Mouse (Mus musculus): ENCODE results near the gene Ssu72. TPM values are rescaled to one million over a fixed set of nuclear protein-coding genes. Genes with fewer than 3 reads are reported as not detected.
"Not testable (repeated sequence)": the region's sequence is repeated elsewhere in the genome, so short reads cannot be mapped to it uniquely, and the experiment has no call there.

Ssu72 gene
- polyA plus RNA-seq, 1 experiment = 140 TPM

GRCm38 (mm10) chr4:155669598-155670075, 35.0 kb upstream of the Ssu72 start:
- 0 out of 2 replicates have a peak, but pooled peaks cover 2% of the 10 kb centered on the region for H3K36me3 ChIP-seq (ENCODE audit: control insufficient read depth, insufficient read depth, low read length)
- WGBS = 2% methylated on average over 8 of the region's 8 CpGs
- H3K27me3 ChIP-seq (ENCODE audit: control insufficient read depth, insufficient read depth, low read length) = no peaks in the 10 kb centered on the region
- peaks cover 7% of the 10 kb centered on the region; the same call in 1 of the 2 replicates for H3K4me1 ChIP-seq (ENCODE audit: control insufficient read depth, insufficient read depth, insufficient read length, low read length)
- peak overlapping the region; percentile 57 for H3K27ac ChIP-seq (ENCODE audit: insufficient read depth, low read depth, low read length)
- peak overlapping the region; percentile 77 for H3K4me3 ChIP-seq (ENCODE audit: low read depth, low read length)
- TF ChIP-seq POLR2A (IDR thresholded peaks at IDR 0.05; ENCODE audit: low read depth, low read length) = no peak
- TF ChIP-seq CTCF (IDR thresholded peaks at IDR 0.05; ENCODE audit: extremely low read depth, insufficient read length, insufficient replicate concordance, low read depth, low read length) = no peak

DNA sequence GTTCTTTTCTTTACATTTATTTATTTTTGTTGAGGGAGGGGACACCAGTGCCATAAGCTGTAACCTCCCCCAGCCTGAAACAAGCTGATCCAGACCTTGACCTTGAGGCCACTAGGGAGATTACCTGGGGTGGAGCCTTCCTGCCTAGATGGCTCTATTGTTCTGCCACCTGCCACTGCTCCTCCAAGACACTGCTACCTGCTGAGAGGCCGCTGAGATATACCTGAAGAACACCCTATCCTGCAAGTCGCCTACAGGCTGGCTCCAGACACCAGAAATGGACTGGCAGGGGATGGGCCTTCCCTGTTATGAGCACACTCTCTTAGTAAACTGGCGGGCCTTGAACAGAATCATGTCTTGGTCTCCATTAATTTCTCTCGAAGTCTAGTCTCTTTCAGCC, 34.4 kb upstream of the Ssu72 start:
- H3K4me1 ChIP-seq (ENCODE audit: control insufficient read depth, insufficient read depth, insufficient read length, low read length); H3K36me3 ChIP-seq (ENCODE audit: control insufficient read depth, insufficient read depth, low read length); H3K27me3 ChIP-seq (ENCODE audit: control insufficient read depth, insufficient read depth, low read length); H3K4me3 ChIP-seq (ENCODE audit: low read depth, low read length): not testable (repeated sequence)
- WGBS = 44% methylated on average over 4 of the region's 4 CpGs
- peak overlapping the region; percentile 57 for H3K27ac ChIP-seq (ENCODE audit: insufficient read depth, low read depth, low read length)

DNA sequence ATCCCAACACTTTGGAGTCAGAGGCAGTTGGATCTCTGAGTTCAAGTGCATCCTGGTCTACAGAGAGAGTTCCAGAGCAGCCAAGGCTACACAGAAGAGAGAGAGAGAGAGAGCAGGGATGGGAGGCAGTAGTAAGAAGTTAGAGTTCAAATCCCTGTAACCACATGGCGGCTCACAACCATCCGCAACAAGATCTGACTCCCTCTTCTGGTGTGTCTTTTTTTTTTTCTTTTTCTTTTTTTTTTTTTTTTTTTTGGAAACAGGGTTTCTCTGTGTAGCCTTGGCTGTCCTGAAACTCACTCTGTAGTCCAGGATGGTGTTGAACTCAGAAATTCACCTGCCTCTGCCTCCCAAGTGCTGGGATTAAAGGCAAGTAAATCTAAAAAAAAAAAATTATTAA, 32.5 kb upstream of the Ssu72 start:
- no peak overlapping the region for H3K27ac ChIP-seq (ENCODE audit: insufficient read depth, low read depth, low read length)
- H3K4me3 ChIP-seq (ENCODE audit: low read depth, low read length) = no peak overlapping the region
- 65% methylated on average over 2 of the region's 2 CpGs for WGBS
- TF ChIP-seq POLR2A (IDR thresholded peaks at IDR 0.05; ENCODE audit: low read depth, low read length) = no peak
- TF ChIP-seq CTCF (IDR thresholded peaks at IDR 0.05; ENCODE audit: extremely low read depth, insufficient read length, insufficient replicate concordance, low read depth, low read length) = no peak
- peaks cover 7% of the 10 kb centered on the region; the same call in 1 of the 2 replicates for H3K4me1 ChIP-seq (ENCODE audit: control insufficient read depth, insufficient read depth, insufficient read length, low read length)
- H3K36me3 ChIP-seq (ENCODE audit: control insufficient read depth, insufficient read depth, low read length) = no peaks in the 10 kb centered on the region
- H3K27me3 ChIP-seq (ENCODE audit: control insufficient read depth, insufficient read depth, low read length) = no peaks in the 10 kb centered on the region

GRCm38 (mm10) chr4:155675991-155676390, 28.6 kb upstream of the Ssu72 start:
- Histone ChIP-seq H3K4me1 (ENCODE audit: control insufficient read depth, insufficient read depth, insufficient read length, low read length) (no peaks in the 10 kb centered on the region), H3K27me3 (ENCODE audit: control insufficient read depth, insufficient read depth, low read length) (no peaks in the 10 kb centered on the region), H3K4me3 (ENCODE audit: low read depth, low read length) (no peak overlapping the region), H3K36me3 (ENCODE audit: control insufficient read depth, insufficient read depth, low read length) (no peaks in the 10 kb centered on the region), H3K27ac (ENCODE audit: insufficient read depth, low read depth, low read length) (no peak overlapping the region)
- TF ChIP-seq POLR2A (IDR thresholded peaks at IDR 0.05; ENCODE audit: low read depth, low read length) (no peak), CTCF (IDR thresholded peaks at IDR 0.05; ENCODE audit: extremely low read depth, insufficient read length, insufficient replicate concordance, low read depth, low read length) (0 out of 2 replicates have a peak, but pooled peaks have one; percentile 11)
- WGBS = 58% methylated on average over 2 of the region's 2 CpGs

- 90% methylated on average over 16 of the region's 19 CpGs for WGBS
- not testable (repeated sequence) for H3K36me3 ChIP-seq (ENCODE audit: control insufficient read depth, insufficient read depth, low read length); H3K4me1 ChIP-seq (ENCODE audit: control insufficient read depth, insufficient read depth, insufficient read length, low read length)
These were observed 20.8 kb upstream of the Ssu72 start for GRCm38 (mm10) chr4:155683670-155684277.

DNA sequence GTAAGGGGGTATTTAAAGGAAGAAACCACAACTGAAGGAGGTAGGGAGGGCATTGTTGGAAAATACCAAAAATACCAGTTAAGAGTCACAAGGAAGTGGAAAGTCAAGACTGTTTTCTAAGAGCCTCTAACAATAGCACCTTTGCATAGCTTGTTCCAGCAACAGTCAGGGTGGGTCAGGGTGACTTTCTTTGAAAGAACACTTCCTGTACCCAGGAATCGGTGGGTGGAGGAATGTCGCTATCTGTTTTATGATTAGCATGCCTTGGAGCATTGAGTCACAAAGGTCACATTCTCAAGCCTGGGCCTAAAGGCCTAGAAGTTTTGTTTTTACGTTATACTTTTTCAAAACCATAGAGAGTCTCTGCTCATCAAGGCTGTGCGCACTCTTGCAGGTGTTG, 16.8 kb upstream of the Ssu72 start:
- not testable (repeated sequence) for H3K36me3 ChIP-seq (ENCODE audit: control insufficient read depth, insufficient read depth, low read length); H3K27me3 ChIP-seq (ENCODE audit: control insufficient read depth, insufficient read depth, low read length); H3K4me1 ChIP-seq (ENCODE audit: control insufficient read depth, insufficient read depth, insufficient read length, low read length); H3K4me3 ChIP-seq (ENCODE audit: low read depth, low read length)
- WGBS = 43% methylated on average over 4 of the region's 4 CpGs
- H3K27ac ChIP-seq (ENCODE audit: insufficient read depth, low read depth, low read length) = peak overlapping the region; percentile 97

More at GRCm38 (mm10) chr4:155683670-155684277, 20.8 kb upstream of the Ssu72 start:
- H3K27me3 ChIP-seq (ENCODE audit: control insufficient read depth, insufficient read depth, low read length); H3K4me3 ChIP-seq (ENCODE audit: low read depth, low read length); H3K27ac ChIP-seq (ENCODE audit: insufficient read depth, low read depth, low read length): not testable (repeated sequence)

DNA sequence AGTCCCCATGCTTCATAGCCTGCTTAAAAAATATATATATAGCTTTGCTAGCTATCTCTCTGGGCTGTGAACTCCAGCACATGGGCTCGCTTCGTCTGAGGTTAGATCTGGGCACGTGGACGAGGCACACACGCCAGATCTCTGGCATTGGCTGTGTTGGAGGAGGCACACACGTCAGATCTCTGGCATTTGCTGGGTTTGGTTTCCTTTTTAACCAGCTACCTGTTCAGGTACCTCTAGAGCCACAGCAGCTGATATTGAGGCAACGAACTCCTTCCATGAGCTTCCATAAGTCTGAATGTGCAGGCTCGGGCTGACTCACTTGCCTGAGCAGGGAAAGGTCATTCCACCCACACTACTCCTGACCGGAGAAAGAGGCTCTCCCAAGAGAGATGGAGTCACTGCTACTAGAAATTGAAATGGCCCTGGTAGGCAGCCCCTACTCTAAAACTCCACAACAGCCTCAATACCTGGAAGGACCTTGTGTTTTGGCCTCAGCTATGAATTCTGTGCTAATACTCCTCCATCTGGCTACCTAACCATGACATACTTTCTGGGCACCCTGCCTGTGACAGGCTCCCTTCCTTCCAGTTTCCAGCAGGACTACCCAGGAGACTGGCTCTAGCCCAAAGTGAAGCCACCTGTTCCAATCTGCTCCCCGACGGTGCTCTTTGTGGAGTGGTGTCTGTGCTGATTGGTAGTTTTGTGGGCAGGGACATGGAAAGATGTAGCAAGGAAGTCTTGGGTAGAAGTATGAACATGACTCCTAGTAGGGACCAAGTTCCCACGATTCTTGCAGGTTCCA, 13.8 kb upstream of the Ssu72 start:
- 72% methylated on average over 12 of the region's 12 CpGs for WGBS
- Histone ChIP-seq H3K4me1 (ENCODE audit: control insufficient read depth, insufficient read depth, insufficient read length, low read length) (peaks cover 21% of the 10 kb centered on the region), H3K36me3 (ENCODE audit: control insufficient read depth, insufficient read depth, low read length) (no peaks in the 10 kb centered on the region), H3K27me3 (ENCODE audit: control insufficient read depth, insufficient read depth, low read length) (no peaks in the 10 kb centered on the region), H3K27ac (ENCODE audit: insufficient read depth, low read depth, low read length) (no peak overlapping the region), H3K4me3 (ENCODE audit: low read depth, low read length) (no peak overlapping the region)
- TF ChIP-seq POLR2A (IDR thresholded peaks at IDR 0.05; ENCODE audit: low read depth, low read length) (no peak), CTCF (IDR thresholded peaks at IDR 0.05; ENCODE audit: extremely low read depth, insufficient read length, insufficient replicate concordance, low read depth, low read length) (no peak)
